Mouse (Mus musculus) hindlimb bud, embryonic 11.5 days (tissue): Measurements from ENCODE around the gene Gm6502.
"Not testable (repeated sequence)": the region's sequence is repeated elsewhere in the genome, so short reads cannot be mapped to it uniquely, and the experiment has no call there.

Source experiments
- DNase-seq: peaks from one replicate; pipeline ENCODE4 v3.0.0-alpha.2; 2012; ENCODE audit warnings: low read depth, low spot score; ENCODE audit errors: extremely low spot score

Gene Gm6502

DNA sequence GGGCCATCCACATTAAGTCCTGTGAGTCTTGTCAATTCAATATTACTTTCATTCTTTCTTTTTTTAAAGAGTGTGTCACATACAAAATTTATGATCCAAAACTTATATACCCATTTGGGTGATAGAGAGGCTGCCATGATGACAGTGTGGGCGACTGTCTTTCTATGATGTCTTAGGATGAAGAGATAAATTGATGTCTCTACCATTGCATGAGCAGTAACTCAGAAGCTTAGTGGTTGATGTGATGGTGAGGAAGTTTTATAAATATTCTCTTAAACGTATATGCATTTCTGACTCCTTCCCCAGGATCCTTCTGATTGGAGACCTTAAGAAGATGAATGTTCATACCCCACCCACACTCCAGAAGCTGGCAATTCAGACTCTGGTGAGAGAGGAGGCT is at the start of gene Gm6502:
Gene Gm6502 (plus strand): TSS at position 301 of the 400 bp plus-strand sequence.
- not testable (repeated sequence) for DNase-seq

DNA sequence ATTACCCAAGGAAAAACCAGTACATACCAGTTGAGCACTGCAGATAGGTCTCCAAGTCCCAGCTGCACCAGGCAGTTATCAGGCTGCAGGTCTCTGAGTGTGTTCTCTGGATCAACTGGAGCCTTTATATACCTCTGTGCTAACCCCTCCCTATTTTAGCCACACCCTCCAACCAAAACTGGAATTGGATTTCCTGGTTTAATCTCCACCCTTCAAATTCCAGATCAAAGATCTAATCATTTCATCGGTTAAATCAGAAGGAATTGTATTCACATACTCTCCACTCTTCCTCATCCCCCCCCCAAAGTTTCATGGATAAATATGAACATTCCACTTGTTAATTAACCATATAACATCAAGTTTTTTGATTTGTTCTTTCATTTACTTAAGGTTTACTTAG is 7.5 kb upstream of the Gm6502 start, which contains the start of gene A430089I19Rik:
Gene A430089I19Rik (minus strand): TSS at position 101 of the 400 bp plus-strand sequence.
- not testable (repeated sequence) for DNase-seq

DNA sequence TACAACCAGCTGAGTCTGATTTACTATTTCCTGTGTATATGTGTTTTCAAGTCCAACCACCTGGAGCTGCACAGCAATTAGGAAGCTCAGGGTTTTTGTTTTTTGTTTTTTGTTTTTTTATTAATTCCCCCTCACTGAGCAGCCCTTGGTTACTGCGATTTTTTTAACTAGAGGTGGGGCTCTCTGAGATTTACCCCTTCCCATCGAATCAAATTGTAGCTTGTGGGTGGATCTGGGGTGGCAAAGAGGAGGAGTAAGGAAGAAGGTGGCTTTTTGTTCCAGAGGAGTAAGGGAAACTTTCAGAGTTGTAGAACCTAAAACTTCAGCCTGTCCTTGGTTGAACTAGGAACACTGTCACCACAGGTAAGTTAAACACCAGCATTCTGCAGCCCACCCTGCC is 25.2 kb downstream of the Gm6502 start, which contains the start of gene AA792892:
Gene AA792892 (plus strand): TSS at position 301 of the 400 bp plus-strand sequence.
- DNase-seq = not testable (repeated sequence)
